Mouse (Mus musculus) left cerebral cortex, adult 9 months (tissue): ENCODE results near the gene Cd82.
A peak's percentile ranks its signal among the peaks of the same experiment; 100 is the strongest.

ENCODE experiments used
- DNase-seq, 2 experiments: peaks; one replicate each; pipeline ENCODE4 v3.0.0; 2022; ENCODE audit warnings: low spot score in 2 of 2

Gene Cd82

DNA sequence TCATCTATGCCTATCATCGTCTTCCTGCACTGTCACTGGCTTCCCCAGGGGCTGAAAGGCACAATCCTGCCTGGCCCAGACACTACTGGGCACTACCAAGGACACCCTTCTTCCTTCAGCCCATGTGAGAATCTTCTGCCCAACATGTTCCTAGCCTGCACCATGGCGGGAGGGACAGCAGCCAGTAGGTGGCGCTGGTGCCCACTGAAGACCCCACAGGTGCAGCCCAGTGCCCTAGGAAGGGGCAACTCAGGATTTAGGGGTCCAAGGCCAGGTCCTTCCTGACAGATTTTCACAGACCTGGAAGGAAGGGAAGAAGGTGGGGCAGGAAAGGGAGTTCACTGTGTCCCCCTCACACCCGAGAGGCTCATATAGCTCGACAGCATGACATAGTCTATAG lies 47.7 kb downstream of the Cd82 start:
- no peak for DNase-seq

DNA sequence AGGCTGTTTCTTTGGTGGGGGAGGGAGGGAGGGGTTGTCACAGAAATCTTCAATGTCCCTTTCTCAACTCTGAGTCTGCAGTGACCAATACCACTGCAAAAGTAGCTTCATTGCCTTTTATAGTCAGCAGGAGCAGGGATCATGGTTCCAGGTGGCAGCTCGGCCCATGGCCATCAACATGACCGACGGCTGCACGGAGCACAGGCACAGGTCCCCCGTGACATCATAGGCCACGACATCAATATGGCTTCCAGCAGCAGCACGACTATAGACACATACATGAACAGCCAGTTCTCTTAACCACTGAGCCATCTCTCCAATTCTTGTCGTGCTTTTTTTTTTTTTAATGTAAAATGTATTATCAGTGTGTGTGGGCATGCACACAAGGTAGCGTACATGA lies 48.8 kb downstream of the Cd82 start:
- DNase-seq = no peak

DNA sequence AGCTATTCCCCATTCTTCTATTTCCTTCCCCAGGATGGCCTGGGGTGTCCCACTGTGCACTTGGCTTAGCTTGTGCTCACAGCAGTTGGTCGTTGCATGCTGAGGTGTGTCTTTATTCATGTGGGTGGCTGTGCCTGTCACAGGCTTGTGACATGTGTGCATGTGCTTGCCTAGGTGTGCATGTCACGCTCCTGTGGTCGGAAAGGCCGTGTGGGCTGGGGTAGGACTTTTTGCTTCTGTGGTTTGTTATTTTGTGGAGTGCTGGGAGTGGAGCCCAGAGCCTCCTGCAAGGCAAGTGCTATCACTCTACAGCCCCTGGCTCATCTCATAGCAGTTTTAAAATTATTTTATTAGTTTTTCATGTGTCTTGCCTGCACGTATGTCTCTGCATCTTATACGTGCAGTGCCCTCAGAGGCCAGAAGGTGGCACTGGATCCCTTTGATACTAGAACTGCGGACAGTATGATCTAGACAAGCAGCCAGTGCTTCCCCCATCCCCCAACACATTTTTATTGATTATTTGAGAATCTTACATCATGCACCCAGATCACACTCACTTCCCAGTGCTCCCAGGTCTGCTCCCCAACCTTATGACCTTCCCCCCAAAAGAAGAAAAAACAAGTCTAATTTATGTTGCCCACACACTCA lies 49.4 kb downstream of the Cd82 start:
- DNase-seq = peak in 1 of 2 experiments; percentile 64

DNA sequence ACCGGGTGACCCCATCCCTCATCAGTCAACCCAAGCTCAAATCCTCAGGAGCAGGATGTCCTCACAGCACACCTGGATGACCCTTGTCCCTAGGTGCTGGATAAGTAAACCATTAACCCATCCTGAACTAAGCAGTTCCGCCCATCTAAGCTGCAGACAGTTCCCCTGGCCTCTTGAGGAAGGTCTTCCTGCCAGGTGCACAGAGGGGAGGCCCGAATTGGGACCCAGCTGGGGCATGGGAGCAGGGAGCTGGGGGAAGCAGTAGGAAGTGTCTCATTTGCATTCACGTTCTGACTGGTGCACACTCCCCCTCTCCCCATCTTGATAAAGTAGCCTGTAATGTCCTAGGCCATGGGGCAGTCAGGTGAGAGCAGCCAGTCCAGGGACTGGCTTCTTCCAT lies 50.8 kb downstream of the Cd82 start:
- no peak for DNase-seq

DNA sequence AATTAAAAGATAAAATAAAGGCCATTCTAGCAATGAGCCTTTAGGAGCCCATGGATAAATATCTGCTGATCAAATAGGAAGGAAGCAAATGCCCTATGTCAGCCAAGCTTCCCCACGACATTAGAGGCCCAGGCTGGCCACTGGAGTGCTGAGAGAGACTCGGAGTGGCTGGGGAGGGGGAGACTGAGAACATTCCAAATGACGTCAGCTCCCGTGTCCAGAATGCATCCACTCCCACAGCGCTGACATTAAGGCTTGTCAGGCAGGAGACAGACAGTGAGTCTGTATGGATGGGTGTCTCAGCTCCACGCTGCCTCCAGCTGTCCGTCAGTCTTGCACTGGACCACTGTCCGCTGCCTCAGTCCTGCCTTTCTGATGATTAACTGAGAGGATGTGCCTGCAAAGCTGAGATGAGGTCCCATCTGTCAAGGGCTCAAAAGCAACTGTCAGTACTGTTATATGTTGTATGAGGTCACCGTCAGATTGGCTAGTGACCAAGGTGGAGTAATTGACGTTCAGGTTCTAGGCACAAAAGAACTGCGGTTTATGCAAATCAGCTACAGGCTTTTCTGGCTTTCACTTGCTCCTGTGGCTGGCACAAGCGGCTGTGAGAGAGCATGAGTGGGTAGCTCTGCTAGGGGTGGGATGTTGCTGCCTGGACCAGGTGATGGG lies 51.9 kb downstream of the Cd82 start:
- DNase-seq = no peak

DNA sequence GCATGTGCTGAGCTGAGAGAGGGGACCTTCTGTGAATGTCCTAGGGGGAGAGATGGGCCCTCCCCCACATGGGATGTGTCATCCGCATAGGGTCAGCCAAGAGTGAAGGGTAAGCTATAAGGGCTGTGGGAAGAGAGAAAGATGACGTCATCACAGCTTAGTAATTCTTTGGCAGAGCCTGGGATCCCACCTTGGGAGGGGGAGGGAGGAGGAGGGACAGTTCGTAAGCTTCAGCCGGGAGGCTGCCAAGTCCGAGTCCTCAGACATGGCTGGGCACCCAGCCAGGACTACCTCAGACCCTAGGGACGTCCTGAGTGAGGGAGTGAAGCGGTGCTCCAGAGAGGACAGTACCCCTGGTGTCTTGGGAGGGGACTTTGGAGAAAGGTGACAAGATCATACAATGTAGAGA lies 57.9 kb downstream of the Cd82 start:
- no peak for DNase-seq

DNA sequence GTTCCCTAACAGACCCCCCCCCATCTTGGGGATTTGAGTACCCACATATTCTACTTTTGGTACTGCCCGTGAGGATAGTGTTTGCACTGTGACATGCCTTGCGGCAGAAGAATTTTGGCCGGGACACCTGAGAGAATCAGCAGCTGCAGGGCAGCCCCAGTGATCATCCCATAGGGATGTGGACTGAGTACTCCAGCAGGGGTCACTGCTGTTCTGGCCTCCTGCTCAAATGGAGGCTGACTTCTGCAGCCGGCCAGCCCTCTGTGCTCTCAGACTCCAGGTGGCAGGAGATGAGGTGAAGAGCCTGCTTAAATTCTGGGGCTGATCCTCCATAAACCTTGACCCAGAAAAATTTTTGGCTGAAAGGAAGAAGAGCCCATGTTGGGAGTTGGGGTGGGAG lies 58.8 kb downstream of the Cd82 start:
- no peak for DNase-seq

DNA sequence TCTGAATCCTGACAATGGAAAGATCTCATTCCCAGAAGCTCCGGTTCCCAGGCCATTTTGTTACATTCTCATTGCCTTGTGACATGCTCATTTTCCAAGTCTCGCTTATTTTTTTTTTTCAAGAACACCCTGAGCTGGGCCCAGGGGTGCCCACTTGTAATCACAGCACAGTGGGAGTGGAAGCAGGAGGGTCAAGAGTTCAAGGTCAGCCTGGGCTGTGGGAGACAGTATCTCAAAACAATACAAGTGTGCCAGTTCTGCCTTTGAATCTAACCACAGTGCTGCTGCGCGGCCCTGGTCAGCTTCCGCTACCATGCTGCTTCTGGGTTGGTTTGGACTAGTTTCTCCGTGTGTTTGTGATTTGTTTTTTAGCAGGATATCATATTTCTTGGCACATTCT lies 59.7 kb downstream of the Cd82 start:
- no peak for DNase-seq

DNA sequence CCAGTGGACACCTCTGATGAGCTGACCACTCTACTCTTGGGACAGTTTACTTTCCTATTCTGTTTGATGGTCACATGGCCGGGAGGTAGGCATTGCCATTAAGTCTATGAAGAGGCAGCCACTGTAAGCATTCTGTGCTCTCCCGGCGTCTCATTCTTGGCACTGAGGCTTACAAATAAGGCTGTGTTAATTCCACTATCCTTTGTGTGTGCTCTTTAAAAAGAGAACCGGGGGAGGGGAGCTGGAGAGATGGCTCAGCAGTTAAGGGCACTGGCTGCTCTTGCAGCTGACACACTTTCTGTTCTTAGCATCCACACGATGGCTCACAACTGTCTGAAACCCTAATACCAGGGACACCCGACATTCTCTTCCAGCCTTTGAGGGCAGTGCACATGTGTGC lies 71.7 kb downstream of the Cd82 start:
- peak in 1 of 2 experiments; percentile 13 for DNase-seq

DNA sequence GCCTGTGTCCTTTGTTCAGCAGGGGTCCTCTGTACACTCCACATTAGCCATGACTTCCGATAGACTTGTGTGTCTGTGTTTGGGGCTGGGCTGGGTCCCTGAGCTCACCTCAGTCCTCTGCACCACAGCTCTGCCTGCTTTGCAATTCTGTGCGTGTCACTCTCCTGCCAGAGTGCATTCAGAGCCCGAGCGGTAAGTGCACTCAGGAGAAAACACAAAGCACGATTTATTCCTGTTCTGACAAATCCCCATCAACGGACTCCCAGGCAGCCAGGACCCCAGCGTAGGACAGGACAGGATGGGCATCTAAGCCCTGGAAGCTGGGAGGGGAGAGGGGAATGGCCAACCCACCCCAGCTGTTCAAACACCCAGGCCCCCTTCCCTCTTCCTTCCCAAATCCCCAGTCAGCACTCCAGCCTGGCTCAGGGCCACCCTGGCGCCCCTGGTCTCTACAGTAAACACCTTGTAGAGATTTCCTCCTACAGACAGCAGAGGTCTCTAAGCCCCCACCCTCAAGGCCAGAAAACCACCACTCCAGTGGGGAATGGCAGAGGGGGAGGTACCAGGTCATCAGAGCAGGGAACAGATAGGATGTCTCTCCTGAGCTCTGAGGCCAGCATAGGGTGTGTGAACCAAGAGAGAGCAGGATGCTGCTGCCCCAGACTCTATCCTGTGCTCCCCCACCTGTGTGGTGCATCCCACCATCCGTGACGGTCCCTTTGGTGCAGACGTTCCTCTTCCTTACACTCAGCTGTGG lies 72.6 kb downstream of the Cd82 start:
- DNase-seq = no peak

DNA sequence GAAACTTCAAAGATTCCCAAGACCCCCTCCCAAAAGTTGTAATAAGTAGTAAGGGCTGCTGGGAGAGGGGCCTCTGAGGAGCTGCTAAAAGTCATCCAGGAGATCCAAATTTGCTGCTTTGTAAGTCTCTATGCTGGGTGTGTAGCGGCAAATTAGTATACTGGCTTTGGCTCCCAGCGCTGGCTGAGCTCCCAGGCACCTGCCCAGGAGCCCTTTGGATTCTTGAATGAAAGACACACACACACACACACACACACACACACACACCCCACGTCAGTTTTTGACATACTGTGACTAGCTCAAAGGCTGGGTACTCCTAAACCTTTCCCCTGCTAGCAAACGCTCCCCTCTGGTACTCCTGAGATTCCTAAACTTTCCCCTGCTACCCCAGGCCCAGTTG lies 76.0 kb downstream of the Cd82 start:
- DNase-seq = no peak

DNA sequence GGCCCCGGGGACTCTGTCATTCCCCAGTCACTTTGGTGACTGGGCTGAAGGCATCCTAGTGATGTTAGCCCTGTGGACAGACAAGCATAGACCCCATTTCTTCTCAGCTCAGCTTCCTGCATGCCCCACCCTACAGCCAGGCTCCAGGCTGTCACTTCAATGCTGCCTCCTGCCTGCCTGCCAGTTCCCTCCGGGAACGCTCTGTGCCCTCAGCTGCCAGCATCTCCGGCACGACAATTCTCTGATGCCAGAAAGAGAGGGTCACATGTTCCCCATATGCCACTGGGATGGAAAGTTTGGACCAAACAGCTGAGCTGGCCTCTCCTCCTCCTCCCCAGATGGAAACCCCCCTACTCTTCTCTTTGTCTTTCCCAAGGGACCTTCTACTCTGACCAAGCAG lies 79.1 kb downstream of the Cd82 start:
- DNase-seq = no peak

DNA sequence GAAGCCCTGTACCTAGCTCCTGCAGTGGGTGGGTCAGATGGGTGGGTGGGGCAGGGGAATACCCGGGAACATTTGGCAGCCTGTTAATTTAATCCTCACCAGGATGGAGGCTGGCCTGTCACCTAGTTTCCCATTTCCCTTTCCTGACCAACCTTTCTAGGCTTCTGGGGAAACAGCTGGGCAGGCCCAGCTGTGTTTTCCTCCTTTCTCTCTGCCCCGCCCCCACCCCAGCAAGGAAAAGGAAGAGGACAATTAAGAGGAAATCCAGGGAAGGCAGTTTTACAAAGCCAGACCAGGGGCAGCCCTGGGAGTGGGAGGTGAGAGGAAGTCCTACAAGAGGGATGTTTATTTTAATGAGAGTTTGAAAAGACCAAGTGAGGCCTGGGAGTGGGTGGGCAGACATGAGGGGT lies 82.3 kb downstream of the Cd82 start:
- DNase-seq = no peak

DNA sequence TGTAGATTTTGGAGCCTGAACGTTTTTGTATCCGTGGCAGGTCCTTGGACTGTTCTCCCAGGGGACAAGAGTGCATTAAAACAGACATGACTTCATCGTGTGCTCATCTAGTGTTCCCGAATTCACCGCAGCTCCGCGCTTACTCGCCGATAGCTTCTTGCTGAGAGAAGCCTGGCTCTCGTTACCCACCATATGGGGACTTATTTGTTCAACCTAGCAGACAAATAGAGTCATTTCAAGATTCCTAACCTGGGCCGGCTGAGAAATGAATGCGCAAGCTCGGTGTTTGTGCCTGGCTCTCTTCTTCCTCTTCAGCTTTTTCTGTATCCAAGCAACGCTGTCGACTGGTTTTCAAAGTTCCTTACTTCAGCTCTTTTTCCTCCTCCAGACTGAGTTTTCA lies 85.1 kb downstream of the Cd82 start:
- DNase-seq = peak in 1 of 2 experiments; percentile 44

DNA sequence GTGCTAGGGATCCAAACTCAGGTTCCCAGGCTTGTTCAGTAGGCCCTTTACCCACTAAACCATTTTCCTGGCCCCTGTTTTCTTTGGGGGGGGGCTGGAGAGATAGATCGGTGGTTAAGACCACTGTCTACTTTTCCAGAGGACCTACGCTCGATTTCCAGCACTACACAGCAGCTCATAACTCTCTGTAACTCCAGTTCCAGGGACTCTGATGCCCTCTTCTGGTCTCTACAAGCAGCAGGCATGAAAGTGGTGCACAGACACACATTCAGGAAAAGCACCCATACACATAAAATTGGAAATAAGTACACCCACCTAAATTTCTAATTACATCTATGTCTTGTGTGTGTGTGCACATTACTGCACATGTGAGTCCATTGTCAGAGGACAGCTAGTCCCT lies 85.8 kb downstream of the Cd82 start:
- no peak for DNase-seq

DNA sequence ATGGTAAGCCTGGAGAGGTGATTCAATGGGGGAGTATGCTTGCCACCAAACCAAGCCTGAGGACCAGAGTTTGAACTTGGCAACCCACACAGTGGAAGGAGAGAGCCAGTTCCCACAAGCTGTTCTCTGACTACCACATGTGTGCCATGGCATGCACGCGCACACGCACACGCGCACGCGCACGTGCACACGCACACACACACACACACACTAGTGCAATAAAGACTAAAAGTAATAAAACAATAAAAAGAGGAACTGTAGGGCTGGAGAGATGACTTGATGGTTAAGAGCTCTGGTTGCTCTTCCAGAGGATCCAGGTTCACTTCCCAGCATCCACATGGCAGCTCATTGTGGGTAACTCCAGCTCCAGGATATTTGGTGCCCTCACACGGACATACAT lies 90.1 kb downstream of the Cd82 start:
- no peak for DNase-seq

DNA sequence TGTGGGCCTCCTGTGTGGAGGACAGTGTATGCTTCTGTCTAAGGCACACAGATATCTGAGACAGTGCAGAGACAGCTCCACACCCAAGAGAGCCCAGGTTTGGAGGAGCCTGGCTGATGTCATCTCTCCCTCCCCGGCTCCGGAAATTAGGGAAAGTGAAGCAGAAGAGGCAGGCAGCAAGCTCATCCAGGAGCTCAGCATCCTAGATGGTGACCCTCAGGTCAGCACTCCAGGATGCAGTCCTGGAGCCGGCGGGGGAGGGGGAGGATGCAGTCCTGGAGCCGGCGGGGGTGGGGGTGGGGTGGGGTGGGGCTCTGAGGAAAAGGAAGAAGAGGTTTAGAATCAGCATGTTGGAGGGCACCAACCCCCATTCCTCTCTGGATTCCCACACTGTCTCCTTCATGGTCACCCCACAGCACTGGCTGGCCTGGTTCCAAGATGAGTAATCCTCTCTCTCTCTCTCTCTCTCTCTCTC lies 90.8 kb downstream of the Cd82 start:
- DNase-seq = no peak
